Mouse (Mus musculus): ENCODE results near the gene Stam2.

- TF ChIP-seq CTCF (IDR thresholded peaks at IDR 0.05; ENCODE audit: insufficient read depth, low read depth, low read length), result no peak
- TF ChIP-seq POLR2A (IDR thresholded peaks at IDR 0.05; ENCODE audit: insufficient read depth, low read depth, low read length), result no peak
Observed at GRCm38 (mm10) chr2:52710804-52711203, 31.3 kb downstream of the Stam2 start.
